Mouse (Mus musculus): ENCODE data around the gene Fpgt.

- TF ChIP-seq CTCF (IDR thresholded peaks at IDR 0.05; ENCODE audit: insufficient read depth, low read length) (no peak), POLR2A (IDR thresholded peaks at IDR 0.05; ENCODE audit: borderline replicate concordance, extremely low read depth, low read depth, low read length) (no peak)
These were observed 35.6 kb downstream of the Fpgt start for GRCm38 (mm10) chr3:155057566-155057965.
